Mouse (Mus musculus) kidney, adult 9 months (tissue): ENCODE measurements around the gene Slc25a51.

Experiments
- DNase-seq: peaks from one replicate; pipeline ENCODE4 v3.0.0; 2022

Gene Slc25a51

DNA sequence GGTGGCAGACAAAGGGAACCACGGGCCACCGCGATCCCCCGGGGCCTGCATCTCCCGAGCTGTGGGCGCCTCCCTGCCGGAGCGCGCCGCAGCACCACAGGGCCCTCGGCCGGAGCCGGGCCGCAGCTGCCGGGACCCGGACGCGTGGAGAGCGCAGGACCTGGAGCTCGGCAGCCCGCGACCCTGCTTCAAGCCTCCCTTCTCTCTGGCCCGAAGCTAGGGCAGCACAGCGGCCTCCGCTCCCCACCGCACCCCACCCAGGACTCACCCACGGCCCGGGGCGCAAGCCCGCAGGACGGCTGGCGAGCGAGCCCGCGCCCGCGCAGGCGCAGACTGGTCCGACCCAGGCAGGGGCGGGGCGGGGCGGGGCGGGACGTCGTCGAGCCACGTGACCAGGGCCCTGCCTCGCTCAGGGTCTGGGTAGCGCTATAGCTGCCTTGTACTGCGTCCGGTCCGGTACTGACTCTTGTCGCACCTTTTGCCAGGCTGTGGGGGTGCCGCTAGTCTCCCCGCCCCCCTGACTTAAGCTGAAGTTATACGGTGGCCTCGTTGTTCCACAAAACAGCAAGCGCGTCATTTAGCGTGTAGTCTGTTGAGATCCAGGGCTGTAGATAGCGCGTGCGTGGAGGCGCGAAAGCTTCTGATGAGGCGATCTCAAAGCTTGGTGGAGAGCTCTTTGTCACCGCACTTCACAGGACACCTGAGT lies at the start of gene Slc25a51:
Slc25a51 (minus strand) TSS at position 340 of the 706 bp plus-strand sequence.
- peak; percentile 92 for DNase-seq

GRCm38 (mm10) chr4:45457543-45457942 lies 49.0 kb upstream of the Slc25a51 start:
- no peak for DNase-seq

DNA sequence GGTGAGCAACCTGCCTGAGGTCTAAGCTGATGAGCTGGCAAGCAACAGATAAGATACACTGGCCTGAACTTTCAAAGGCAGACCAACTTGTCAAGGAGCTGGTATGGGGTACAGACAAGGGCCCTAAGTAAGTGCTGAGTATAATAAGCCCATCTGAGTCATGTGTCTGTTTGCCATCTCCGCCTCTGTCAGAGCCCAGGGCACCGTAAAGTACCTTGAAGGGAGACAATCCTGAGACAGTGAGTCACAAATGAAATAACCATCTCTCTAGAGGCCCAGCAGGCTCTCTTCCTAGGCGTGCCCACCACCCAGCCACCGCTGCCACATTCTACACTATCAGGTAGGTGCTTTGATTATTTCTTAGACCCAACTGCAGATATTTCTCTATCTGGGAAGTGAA lies 46.4 kb upstream of the Slc25a51 start:
- no peak for DNase-seq

DNA sequence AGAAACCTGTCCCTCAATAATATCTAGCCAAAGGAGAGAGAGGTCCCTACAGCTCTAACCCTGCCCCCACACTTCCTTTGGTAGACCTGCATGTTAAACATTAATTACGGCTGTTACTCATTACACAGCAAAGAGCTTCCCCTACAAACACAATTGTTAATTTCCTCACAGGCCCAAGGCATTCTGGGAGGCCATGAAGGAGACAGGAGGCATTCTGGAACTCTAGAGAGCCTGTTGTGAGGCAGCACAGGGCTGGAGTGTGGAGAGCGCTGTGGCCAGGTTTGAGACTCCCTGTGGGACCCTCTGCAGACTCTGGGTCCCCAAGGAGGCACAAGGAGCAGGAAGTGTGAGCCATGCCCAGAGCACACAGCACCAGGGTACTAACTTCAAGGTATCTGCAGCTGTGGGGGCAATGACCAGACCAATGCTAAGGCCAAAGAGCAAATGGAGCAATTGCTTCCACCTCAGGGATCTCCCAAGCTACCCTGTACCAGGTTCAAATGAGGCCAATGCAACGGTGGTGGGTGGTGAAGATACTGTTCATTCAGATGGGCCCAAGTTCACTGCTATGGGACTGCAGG lies 44.8 kb upstream of the Slc25a51 start:
- DNase-seq = peak; percentile 97

DNA sequence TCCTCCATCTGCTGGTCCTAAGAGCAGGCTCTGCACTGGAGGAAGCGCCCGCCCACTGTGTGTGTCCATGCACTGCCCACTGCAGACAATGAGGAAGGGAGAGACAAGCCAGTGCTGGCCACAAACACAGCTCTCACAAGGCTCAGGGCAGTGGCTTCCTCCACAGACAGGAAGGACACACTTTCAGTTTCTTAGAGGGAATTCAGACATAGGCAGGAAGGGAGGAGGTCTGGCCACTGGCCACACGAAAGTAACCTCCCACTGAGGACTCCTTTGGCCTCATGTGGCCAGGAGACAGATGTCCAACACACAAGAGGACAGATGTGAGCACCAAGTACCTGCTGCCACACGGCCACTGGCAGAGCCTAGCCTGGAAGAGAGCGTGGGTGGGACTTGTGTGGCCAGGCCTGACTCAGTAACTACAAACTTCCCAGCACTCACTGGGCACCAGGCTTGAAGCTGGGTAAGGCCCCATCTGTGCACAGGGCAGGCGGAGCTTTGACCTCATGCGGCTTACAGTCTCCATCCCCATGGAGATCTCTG lies 44.1 kb upstream of the Slc25a51 start:
- DNase-seq = peak; percentile 90

DNA sequence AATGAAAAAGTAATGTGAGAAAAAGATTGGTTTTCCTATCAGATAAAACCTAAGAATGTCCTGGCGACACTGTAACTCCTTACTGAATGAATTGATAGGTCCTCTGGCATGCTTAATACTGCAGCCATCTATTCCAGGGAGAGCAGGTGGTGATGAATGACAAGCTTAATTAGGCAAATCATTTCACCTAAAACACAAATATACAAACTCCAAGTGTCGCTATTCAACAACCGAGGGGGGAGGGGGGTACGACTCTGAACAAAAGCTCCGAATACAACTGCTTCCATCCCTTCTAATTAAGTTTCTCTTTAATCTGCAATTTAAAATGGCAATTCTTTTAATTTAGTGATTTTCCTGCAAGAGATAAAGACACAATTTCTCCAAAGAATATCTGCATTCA lies 40.4 kb upstream of the Slc25a51 start:
- DNase-seq = no peak

- DNase-seq = no peak
Measured at GRCm38 (mm10) chr4:45448481-45448880, 39.9 kb upstream of the Slc25a51 start.

- no peak for DNase-seq
Measured at GRCm38 (mm10) chr4:45447196-45447595, 38.6 kb upstream of the Slc25a51 start.

DNA sequence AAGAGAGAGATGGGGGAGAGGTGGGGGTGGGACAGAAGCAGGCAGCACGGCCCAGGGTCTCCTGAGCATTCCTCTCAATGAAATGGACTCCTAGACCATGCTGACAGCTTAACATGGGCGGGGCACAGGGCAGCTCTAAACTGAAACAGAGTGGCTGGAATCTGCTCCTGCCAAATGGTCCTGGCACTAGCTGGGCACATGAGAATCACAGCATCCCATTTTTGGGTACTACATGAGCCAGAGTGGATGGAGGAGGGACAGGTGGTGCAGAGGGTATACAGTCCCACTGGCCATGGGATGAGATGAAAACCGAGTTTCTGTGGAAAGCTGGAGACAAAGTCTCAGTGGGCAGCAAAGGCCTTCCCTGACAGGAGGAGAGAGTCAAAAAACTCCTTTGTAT lies 36.7 kb upstream of the Slc25a51 start:
- no peak for DNase-seq

DNA sequence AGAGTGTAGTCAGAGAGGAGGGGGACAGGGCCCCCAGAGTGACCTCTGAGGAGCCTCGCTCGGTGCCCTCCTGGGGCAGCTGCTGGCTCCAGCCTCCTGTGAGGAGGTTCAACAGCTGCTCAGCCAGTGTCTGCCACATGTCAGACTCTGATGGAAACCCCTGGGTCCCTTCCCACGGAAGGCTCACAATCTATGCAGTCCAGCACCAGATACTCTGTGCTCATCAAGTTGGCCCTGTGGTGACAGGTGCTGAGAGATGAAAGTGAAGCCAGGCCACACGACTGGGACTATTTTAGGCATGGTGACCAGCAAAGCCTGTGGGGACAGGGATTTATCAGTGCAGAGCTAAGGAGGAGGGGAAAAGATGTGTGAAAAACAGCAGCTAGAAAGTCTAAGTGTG lies 36.2 kb upstream of the Slc25a51 start:
- DNase-seq = no peak

DNA sequence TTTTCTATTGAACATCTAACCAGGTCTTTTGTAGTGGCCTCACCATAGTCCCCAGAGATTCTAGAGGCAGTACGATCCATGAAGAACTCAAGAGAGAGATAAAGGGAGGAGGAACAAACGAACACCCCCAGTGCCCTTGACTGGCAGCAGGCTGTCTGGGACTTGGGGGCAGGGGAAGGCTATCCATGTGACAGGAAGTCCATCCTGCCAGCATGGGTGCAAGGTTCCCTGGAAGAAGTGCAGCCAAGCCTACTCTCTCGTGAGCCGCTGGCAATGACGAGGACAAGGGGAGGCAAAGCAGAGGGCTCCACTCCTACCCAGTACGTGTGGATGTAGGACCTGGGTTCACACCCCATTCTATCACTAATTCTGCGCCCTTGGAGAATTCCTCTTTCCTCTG lies 35.1 kb upstream of the Slc25a51 start:
- DNase-seq = peak; percentile 84

- DNase-seq = no peak
Measured at GRCm38 (mm10) chr4:45442237-45442636, 33.7 kb upstream of the Slc25a51 start.

- no peak for DNase-seq
Measured at GRCm38 (mm10) chr4:45441778-45442177, 33.2 kb upstream of the Slc25a51 start.

- DNase-seq = no peak
Measured at GRCm38 (mm10) chr4:45439281-45439680, 30.7 kb upstream of the Slc25a51 start.

- no peak for DNase-seq
Measured at GRCm38 (mm10) chr4:45437010-45437409, 28.4 kb upstream of the Slc25a51 start.

DNA sequence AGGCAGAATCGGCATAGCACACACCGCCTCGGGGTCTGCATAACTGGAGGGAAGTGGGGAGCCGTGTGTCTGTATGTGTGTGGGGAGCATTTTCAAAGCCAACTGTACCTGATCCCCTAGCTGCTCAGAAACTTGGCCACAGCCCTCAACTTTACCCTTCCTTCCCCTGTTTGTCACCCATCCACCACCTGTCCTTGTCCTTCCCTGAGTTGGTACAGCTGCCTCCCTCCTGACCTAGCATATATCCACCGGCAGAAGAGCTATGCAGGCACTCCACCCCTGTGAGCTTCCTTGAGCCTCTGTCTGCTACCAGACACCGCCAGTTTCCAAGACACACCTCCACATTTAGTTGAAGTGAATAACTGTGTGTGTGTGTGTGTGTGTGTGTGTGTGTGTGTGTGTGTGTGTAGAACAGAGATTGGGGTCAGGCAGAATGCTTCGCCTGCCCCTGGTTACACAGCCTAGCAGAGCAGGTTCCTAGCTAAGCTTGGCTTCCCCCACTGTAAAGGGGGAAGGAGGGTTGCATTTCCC lies 27.9 kb upstream of the Slc25a51 start:
- DNase-seq = no peak

DNA sequence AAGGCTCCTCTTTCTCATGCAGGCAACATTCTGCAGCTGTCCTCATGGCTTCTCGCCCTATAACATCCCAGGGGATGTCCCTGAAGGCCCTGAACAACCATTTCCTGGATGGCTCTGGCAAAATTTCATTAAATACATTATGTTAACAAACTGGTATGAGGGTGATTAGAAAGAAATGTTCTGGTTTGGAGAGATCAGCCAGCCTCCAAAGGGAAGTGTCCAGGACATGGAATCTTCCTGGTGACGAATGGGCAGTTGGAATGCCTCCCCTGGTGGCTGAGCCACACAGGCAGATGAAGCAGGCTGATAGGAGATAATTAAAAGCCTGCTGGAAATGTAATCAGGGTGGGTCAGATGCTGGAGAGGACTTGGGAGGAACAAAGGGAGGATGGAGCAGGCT lies 27.3 kb upstream of the Slc25a51 start:
- no peak for DNase-seq

DNA sequence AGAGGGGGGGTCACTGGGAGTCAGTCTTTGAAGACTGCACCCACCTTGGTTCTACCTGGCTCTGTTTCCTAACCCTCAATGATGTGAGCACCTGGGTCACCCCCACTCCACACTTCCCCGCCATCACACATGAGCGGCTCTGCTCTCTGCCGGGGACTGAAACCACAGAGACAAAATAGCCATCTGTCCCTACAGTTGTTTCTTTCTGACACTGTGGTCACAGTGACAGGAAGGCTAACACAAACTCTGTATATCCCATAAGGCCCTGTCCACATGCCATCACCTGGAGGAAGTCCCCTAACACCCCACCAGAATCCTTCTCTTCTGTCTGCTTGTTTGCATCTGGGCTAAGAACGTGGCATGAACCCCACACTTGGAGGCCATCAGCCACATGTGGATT lies 26.1 kb upstream of the Slc25a51 start:
- DNase-seq = no peak

GRCm38 (mm10) chr4:45434071-45434470 lies 25.5 kb upstream of the Slc25a51 start:
- DNase-seq = no peak

GRCm38 (mm10) chr4:45431806-45432205 lies 23.2 kb upstream of the Slc25a51 start:
- no peak for DNase-seq

DNA sequence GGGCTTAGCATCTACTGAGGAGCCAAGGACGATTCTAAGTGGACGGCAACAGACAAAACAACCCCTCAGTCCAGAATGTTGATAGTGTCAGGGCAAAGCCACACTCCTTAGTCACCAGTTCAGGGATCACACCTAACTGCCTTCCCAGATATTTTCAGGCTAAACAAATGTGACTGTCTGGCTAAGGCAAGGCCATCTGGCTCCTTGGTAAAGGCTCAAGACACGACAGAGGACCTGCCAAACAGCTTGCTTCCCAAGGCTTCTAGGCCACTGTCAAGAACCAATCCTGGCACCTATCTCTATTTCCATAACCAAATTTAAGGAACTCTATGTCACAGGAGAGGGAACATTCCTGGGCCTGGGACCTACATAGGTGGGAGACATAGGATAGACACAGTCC lies 22.8 kb upstream of the Slc25a51 start:
- DNase-seq = no peak

- DNase-seq = no peak
Measured at GRCm38 (mm10) chr4:45429451-45429850, 20.9 kb upstream of the Slc25a51 start.

- DNase-seq = no peak
Measured at GRCm38 (mm10) chr4:45426724-45427457, 18.3 kb upstream of the Slc25a51 start.

- no peak for DNase-seq
Measured at GRCm38 (mm10) chr4:45423406-45423805, 14.8 kb upstream of the Slc25a51 start.
